Mouse (Mus musculus) midbrain, postnatal 0 days (tissue): Measurements from ENCODE around the gene Smad3. TPM values are rescaled to one million over a fixed set of nuclear protein-coding genes. Genes with fewer than 3 reads are reported as not detected.

Source experiments
- ATAC-seq: fragments of 200-750 bp; cut with Nextera tagmentation; 2 replicates; pipeline ENCODE4 v1.8.0; 2017; ENCODE audit warnings: moderate number of reproducible peaks, mild to moderate bottlenecking, moderate TSS enrichment, moderate library complexity; ENCODE audit not compliant: low FRiP score
- DNase-seq: peaks from one replicate; pipeline ENCODE4 v3.0.0-alpha.2; 2015; ENCODE audit warnings: low spot score
- H3K27ac ChIP-seq: fragments of 300-500 bp; sonication (generic); 2 replicates; pipeline ENCODE4 v1.5.1; 2014; ENCODE audit warnings: low read depth, mild to moderate bottlenecking, low read length, mixed read lengths
- H3K27me3 ChIP-seq: fragments of 300-500 bp; sonication (generic); 2 replicates; pipeline ENCODE4 v1.6.1; 2014; ENCODE audit warnings: low read length, control low read depth, mixed read lengths; ENCODE audit not compliant: insufficient read depth
- H3K36me3 ChIP-seq: fragments of 300-500 bp; sonication (generic); 2 replicates; pipeline ENCODE4 v1.6.1; 2014; ENCODE audit warnings: low read length, control low read depth, mixed read lengths; ENCODE audit not compliant: insufficient read depth
- H3K4me1 ChIP-seq: fragments of 300-500 bp; sonication (generic); 2 replicates; pipeline ENCODE4 v1.6.1; 2014; ENCODE audit warnings: mild to moderate bottlenecking, control low read depth, antibody characterized with exemption, low read length, mixed read lengths; ENCODE audit not compliant: insufficient read depth
- H3K4me2 ChIP-seq: fragments of 300-500 bp; sonication (generic); 2 replicates; pipeline ENCODE4 v1.6.1; 2014; ENCODE audit warnings: low read depth, mild to moderate bottlenecking, low read length, mixed read lengths; ENCODE audit not compliant: poor library complexity, severe bottlenecking
- H3K4me3 ChIP-seq: fragments of 300-500 bp; sonication (generic); 2 replicates; pipeline ENCODE4 v1.5.1; 2014; ENCODE audit warnings: low read depth, mild to moderate bottlenecking, low read length, moderate library complexity
- H3K9ac ChIP-seq: fragments of 300-500 bp; sonication (generic); replicated peaks from 2 replicates; pipeline ENCODE4 v1.6.1; 2014; ENCODE audit warnings: mild to moderate bottlenecking, low read length, moderate library complexity, mixed read lengths; ENCODE audit not compliant: poor library complexity, severe bottlenecking
- H3K9me3 ChIP-seq: fragments of 300-500 bp; sonication (generic); 2 replicates; pipeline ENCODE4 v1.6.1; 2016; ENCODE audit warnings: low read length, control low read depth
- CTCF ChIP-seq: IDR thresholded peaks from 2 replicates; pipeline ENCODE4 v1.5.1; 2016; ENCODE audit warnings: antibody characterized with exemption, mild to moderate bottlenecking
- WGBS: fragments of 180-500 bp; shearing (Covaris S2); extraction: QIAGEN DNeasy Blood & Tissue Kit; methylation state at CpG from one replicate; pipeline ENCODE4 v1.1.7; 2014; 5-methylcytosine and 5-hydroxymethylcytosine counted together
- polyA plus RNA-seq: library from polyadenylated mRNA; unstranded; fragments of >200 nt; fragmentation: Nextera tagmentation; extraction: Ambion mirVana; gene quantifications from 2 replicates; pipeline ENCODE4 v1.2.1, GENCODE M21; 2015
- total RNA-seq: library from RNA; depleted of rRNA; stranded (reverse); fragments of >200 nt; gene quantifications from 2 replicates; pipeline ENCODE4 v1.2.3, GENCODE M21; 2014

The Smad3 gene
- total and polyA plus RNA-seq, 2 experiments from 2014 or later = 4.0 to 20.6 TPM

DNA sequence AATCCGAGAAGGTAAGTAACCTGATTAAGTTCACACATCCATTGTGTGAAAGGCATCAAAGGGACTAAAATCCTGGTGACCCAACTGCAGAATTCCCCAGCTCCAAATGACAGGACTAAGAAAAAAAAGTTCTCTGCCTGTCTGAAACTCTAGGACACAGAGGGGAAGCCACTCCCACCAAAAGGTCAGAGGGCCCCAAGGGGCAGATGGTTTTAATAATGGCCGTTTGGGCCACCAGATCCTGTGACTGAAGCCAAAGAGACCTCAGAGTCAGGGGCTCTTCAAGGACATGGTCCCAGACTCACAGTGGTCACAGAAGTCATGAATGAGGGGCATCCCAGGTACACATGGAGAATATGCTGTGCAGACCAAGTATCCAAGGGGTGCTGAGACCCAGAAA is 29.3 kb upstream of the Smad3 start:
- Histone ChIP-seq H3K9ac (no peak overlapping the region), H3K36me3 (no peaks in the 10 kb centered on the region), H3K4me1 (no peaks in the 10 kb centered on the region), H3K4me3 (no peak overlapping the region), H3K9me3 (no peaks in the 10 kb centered on the region), H3K27me3 (no peaks in the 10 kb centered on the region), H3K4me2 (no peak overlapping the region), H3K27ac (no peak overlapping the region)
- 14% methylated on average over 2 of the region's 2 CpGs for WGBS
- no peak for TF ChIP-seq CTCF
- DNase-seq = no peak
- ATAC-seq = no peak

DNA sequence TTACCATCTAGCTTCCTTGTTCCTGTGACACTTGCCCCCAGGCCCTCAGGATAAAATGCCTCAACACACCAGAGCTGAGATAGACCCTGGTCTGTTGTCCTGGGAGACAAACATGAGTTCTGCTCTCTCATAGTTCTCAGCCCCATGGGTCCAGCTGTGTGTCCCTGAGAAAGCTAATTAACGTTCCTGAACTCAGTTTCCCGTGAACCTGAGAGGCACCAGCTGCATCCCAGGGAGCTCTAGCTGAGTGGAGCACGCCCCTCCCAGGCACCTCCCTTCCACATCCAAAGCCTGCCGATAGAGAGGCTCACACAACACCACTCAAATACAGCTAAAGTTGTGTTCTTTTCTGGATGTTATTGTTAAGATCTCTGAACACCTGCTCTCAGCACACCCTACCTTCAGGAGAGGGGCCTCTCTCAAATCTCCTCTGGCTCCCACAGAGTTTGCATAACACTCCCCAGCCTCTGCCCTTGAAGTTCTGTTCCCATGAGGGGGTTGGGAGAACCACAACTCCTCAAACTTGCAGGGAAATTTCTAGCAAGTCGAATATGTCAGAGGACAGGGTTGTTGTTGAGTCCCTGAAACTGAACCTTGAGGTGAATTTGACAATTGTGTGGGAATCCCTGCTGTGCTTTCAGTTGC is 28.4 kb upstream of the Smad3 start:
- no peaks in the 10 kb centered on the region for H3K4me1 ChIP-seq
- no peak overlapping the region for H3K9ac ChIP-seq
- WGBS = 19% methylated on average over 5 of the region's 5 CpGs
- H3K27me3 ChIP-seq = no peaks in the 10 kb centered on the region
- no peaks in the 10 kb centered on the region for H3K36me3 ChIP-seq
- H3K9me3 ChIP-seq = no peaks in the 10 kb centered on the region
- no peak overlapping the region for H3K27ac ChIP-seq
- ATAC-seq (no peak), DNase-seq (no peak)
- no peak for TF ChIP-seq CTCF
- H3K4me3 ChIP-seq = no peak overlapping the region
- H3K4me2 ChIP-seq = no peak overlapping the region

DNA sequence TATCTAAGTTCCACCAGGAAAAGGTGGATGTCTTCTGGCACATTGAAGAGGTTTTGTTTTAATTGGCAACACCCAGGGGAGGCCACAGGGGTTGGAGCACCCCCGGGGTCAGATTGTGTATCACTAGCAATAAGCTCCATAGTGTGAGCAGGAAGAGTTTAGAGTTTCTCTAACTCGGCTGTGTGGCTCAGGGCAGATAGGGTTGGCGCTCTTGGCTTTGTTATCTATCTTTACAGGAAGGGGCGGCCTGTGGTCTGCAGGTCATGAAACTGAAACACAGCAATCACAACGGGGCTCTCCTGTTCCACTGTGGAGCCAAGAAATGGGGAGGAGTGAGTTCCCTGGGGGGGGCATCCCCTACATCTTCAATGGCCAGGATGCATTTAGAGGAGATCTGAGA is 27.7 kb upstream of the Smad3 start:
- Histone ChIP-seq H3K36me3 (no peaks in the 10 kb centered on the region), H3K4me3 (no peak overlapping the region), H3K9ac (no peak overlapping the region)

DNA sequence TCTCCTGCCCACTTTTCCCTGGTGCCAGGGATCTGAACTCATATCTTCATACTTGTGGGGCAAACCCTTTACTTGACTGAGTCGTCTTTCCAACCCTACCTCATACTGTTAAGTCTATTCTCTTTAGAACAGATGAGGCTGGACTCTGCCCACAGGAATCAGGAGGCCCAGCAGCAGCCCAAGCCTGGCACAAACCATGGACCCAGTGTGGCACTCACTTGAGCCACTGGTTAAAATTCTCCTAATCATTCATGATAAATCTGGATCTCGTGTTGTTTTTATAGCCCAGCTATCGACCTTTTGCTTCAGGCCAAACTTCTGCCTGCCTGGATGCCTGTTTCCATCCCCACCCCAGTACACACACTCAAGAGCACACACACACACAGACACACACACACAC is 26.8 kb upstream of the Smad3 start:
- H3K9ac ChIP-seq = no peak overlapping the region
- WGBS = 86% methylated on average over 3 of the region's 3 CpGs
- H3K27ac ChIP-seq = no peak overlapping the region
- H3K36me3 ChIP-seq = no peaks in the 10 kb centered on the region
- no peaks in the 10 kb centered on the region for H3K9me3 ChIP-seq
- ATAC-seq (no peak), DNase-seq (no peak)
- no peak for TF ChIP-seq CTCF
- no peak overlapping the region for H3K4me3 ChIP-seq
- no peak overlapping the region for H3K4me2 ChIP-seq
- no peaks in the 10 kb centered on the region for H3K4me1 ChIP-seq
- H3K27me3 ChIP-seq = no peaks in the 10 kb centered on the region

More for the DNA sequence above, 27.7 kb upstream of the Smad3 start:
- 68% methylated on average over 5 of the region's 5 CpGs for WGBS
- Histone ChIP-seq H3K4me1 (no peaks in the 10 kb centered on the region), H3K27ac (no peak overlapping the region), H3K4me2 (no peak overlapping the region), H3K9me3 (no peaks in the 10 kb centered on the region), H3K27me3 (no peaks in the 10 kb centered on the region)
- DNase-seq (no peak), ATAC-seq (no peak)
- no peak for TF ChIP-seq CTCF

DNA sequence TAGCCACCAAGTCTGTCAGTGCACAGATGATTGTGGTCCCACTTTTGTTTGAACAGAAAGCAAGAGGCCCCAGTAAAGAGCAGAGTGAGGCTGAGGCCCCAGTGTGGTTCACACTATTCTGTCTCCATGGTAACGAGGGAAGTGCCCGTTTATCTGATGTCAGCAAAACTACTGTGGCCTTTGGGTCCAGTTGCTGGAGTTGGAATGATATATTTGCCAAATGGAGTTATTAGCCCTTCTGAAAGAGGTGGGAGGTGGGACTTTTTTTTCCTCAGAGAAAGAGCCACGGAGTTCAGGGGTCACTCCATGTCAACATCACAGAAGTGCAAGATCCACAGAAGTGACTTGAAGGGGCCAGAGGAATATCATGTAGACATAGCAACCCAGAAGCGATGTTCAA is 24.9 kb upstream of the Smad3 start:
- Histone ChIP-seq H3K27me3 (no peaks in the 10 kb centered on the region), H3K4me2 (no peak overlapping the region), H3K36me3 (no peaks in the 10 kb centered on the region), H3K9me3 (no peaks in the 10 kb centered on the region), H3K4me3 (no peak overlapping the region), H3K27ac (no peak overlapping the region), H3K4me1 (no peaks in the 10 kb centered on the region), H3K9ac (no peak overlapping the region)
- peak; percentile 54 for DNase-seq
- TF ChIP-seq CTCF = no peak
- ATAC-seq = no peak
- WGBS = 22% methylated on average over 4 of the region's 4 CpGs

DNA sequence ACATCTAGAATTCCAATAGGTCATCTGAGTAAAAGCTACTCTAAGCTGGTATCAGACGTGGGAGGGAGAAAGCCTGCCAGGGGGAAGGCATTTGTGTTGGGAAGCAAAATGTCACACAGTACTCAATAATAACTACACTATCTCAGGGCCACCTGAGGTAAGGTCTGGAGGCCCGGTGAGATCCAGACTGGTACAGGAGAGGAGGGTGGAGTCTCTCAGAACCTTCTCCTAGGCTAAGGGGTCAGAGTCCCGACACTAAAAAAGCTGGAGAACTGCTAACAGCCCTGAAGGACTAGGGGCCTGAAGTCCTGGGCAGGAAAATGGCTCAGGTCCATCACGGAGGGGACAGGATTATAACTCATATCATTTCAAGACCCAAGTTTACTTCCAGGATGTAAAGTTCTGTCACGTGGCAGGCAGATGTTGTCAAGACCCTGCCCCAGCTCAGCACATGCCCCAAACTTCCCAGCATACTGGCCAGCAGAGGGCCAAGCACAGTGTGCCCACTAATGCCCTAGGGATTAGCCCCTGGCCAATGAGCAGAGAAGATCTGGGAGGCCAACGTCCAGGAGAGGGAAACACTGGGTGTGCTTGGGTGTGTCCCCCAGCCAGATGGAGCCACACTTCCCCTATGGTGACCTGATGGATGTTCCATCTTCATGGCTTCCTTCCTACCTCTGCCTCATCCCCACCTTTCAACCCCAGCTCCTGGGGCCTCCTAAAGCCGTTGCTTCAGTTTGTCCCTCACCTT is 24.1 kb upstream of the Smad3 start:
- 80% methylated on average over 7 of the region's 7 CpGs for WGBS
- DNase-seq = no peak
- Histone ChIP-seq H3K4me3 (no peak overlapping the region), H3K9me3 (no peaks in the 10 kb centered on the region), H3K9ac (no peak overlapping the region), H3K27ac (no peak overlapping the region), H3K4me1 (no peaks in the 10 kb centered on the region), H3K36me3 (no peaks in the 10 kb centered on the region), H3K4me2 (no peak overlapping the region), H3K27me3 (no peaks in the 10 kb centered on the region)
- no peak for ATAC-seq
- TF ChIP-seq CTCF = no peak; the same call in 1 of the 2 replicates
